Mouse (Mus musculus) cerebellum, adult 2 months (tissue): Measurements from ENCODE around the gene Tgfb3. TPM values are rescaled to one million over a fixed set of nuclear protein-coding genes. Genes with fewer than 3 reads are reported as not detected.

Experiments
- DNase-seq, 2 experiments: peaks; one replicate each; pipeline ENCODE4 v3.0.0; 2021
- H3K27ac ChIP-seq: fragments of 200-500 bp; 2 replicates; pipeline ENCODE4 v1.5.1; 2012; ENCODE audit warnings: low read length, control low read depth, inconsistent platforms; ENCODE audit not compliant: insufficient read depth
- H3K27me3 ChIP-seq: fragments of 200-500 bp; 2 replicates; pipeline ENCODE4 v1.6.1; 2012; ENCODE audit warnings: inconsistent platforms, mild to moderate bottlenecking, low read length, moderate library complexity; ENCODE audit not compliant: control insufficient read depth, insufficient read depth
- H3K4me1 ChIP-seq: fragments of 200-500 bp; 2 replicates; pipeline ENCODE4 v1.6.1; 2011; ENCODE audit warnings: low read length; ENCODE audit not compliant: control insufficient read depth, insufficient read depth
- H3K4me3 ChIP-seq: fragments of 200-500 bp; replicated peaks from 2 replicates; pipeline ENCODE3; 2011; ENCODE audit warnings: mild to moderate bottlenecking, low read depth, low read length, control low read depth; ENCODE audit not compliant: insufficient read depth
- CTCF ChIP-seq: fragments of 200-500 bp; IDR thresholded peaks from 2 replicates; pipeline ENCODE4 v1.5.1; 2011; ENCODE audit warnings: low read depth, mild to moderate bottlenecking, control low read depth, low read length, moderate library complexity, borderline replicate concordance; ENCODE audit not compliant: insufficient read depth
- POLR2A ChIP-seq: fragments of 200-500 bp; IDR thresholded peaks from 2 replicates; pipeline ENCODE4 v1.6.1; 2011; ENCODE audit warnings: low read length, control low read depth, borderline replicate concordance; ENCODE audit not compliant: insufficient read depth
- WGBS: fragments of 180-500 bp; shearing (Covaris S2); methylation state at CpG from one replicate; pipeline ENCODE4 v1.1.7; 2018; 5-methylcytosine and 5-hydroxymethylcytosine counted together
- polyA plus RNA-seq: library from polyadenylated mRNA; depleted of rRNA; stranded (reverse); fragments of >200 nt; gene quantifications from 2 replicates; pipeline ENCODE4 v1.2.3, GENCODE M21; 2012

The Tgfb3 gene
- polyA plus RNA-seq, 1 experiment: 15.7 TPM

GRCm38 (mm10) chr12:86078176-86078552 is 677 bp downstream of the Tgfb3 start:
- H3K4me3 ChIP-seq: peak overlapping the region; percentile 56
- H3K27me3 ChIP-seq: no peaks in the 10 kb centered on the region
- peaks cover 13% of the 10 kb centered on the region for H3K4me1 ChIP-seq
- peak overlapping the region; percentile 65 for H3K27ac ChIP-seq
- no peak for DNase-seq
- TF ChIP-seq POLR2A: no peak
- no peak for TF ChIP-seq CTCF
- WGBS: 30% methylated on average over 9 of the region's 9 CpGs

GRCm38 (mm10) chr12:86077736-86078135 is 1.1 kb downstream of the Tgfb3 start:
- H3K27ac ChIP-seq: peak overlapping the region; percentile 65
- WGBS: 21% methylated on average over 11 of the region's 11 CpGs
- H3K27me3 ChIP-seq: no peaks in the 10 kb centered on the region
- H3K4me3 ChIP-seq: peak overlapping the region; percentile 56
- TF ChIP-seq CTCF (no peak), POLR2A (no peak)
- peak; percentile 57 to 68 for DNase-seq
- peaks cover 13% of the 10 kb centered on the region for H3K4me1 ChIP-seq

- DNase-seq: peak in 1 of 2 experiments; percentile 50
- 21% methylated on average over 8 of the region's 8 CpGs for WGBS
- Histone ChIP-seq H3K4me3 (peak overlapping the region; percentile 56), H3K27me3 (no peaks in the 10 kb centered on the region), H3K4me1 (peaks cover 13% of the 10 kb centered on the region), H3K27ac (peak overlapping the region; percentile 65)
- TF ChIP-seq POLR2A (no peak), CTCF (no peak)
These were observed 1.5 kb downstream of the Tgfb3 start for GRCm38 (mm10) chr12:86077322-86077721.

- Histone ChIP-seq H3K4me3 (peak overlapping the region; percentile 56), H3K27me3 (no peaks in the 10 kb centered on the region), H3K4me1 (peaks cover 13% of the 10 kb centered on the region), H3K27ac (0 out of 2 replicates have a peak overlapping the region, but pooled peaks have one; percentile 6)
- DNase-seq: peak; percentile 79 to 83
- TF ChIP-seq POLR2A (no peak), CTCF (peak; percentile 7; the same call in 1 of the 2 replicates)
- WGBS: 9% methylated on average over 13 of the region's 13 CpGs
These were observed 2.4 kb downstream of the Tgfb3 start for GRCm38 (mm10) chr12:86076321-86076901.

- Histone ChIP-seq H3K4me3 (peak overlapping the region; percentile 56), H3K27ac (no peak overlapping the region), H3K27me3 (no peaks in the 10 kb centered on the region), H3K4me1 (peaks cover 13% of the 10 kb centered on the region)
- peak in 1 of 2 experiments; percentile 30 for DNase-seq
- WGBS: 61% methylated on average over 7 of the region's 7 CpGs
- no peak for TF ChIP-seq CTCF
- no peak for TF ChIP-seq POLR2A
These were observed 3.5 kb downstream of the Tgfb3 start for GRCm38 (mm10) chr12:86075358-86075757.

GRCm38 (mm10) chr12:86074681-86075080 is 4.2 kb downstream of the Tgfb3 start:
- 90% methylated on average over 12 of the region's 12 CpGs for WGBS
- H3K27ac ChIP-seq: no peak overlapping the region
- H3K27me3 ChIP-seq: no peaks in the 10 kb centered on the region
- H3K4me3 ChIP-seq: no peak overlapping the region
- TF ChIP-seq CTCF: no peak
- no peak for TF ChIP-seq POLR2A
- H3K4me1 ChIP-seq: peaks cover 13% of the 10 kb centered on the region
- DNase-seq: no peak

GRCm38 (mm10) chr12:86071432-86071831 is 7.4 kb downstream of the Tgfb3 start:
- Histone ChIP-seq H3K27ac (no peak overlapping the region), H3K4me1 (peaks cover 9% of the 10 kb centered on the region; the same call in 1 of the 2 replicates), H3K27me3 (no peaks in the 10 kb centered on the region), H3K4me3 (no peak overlapping the region)
- DNase-seq: no peak
- TF ChIP-seq CTCF (no peak), POLR2A (no peak)
- WGBS: 56% methylated on average over 6 of the region's 6 CpGs

- no peaks in the 10 kb centered on the region for H3K4me1 ChIP-seq
- no peak for TF ChIP-seq POLR2A
- TF ChIP-seq CTCF: no peak
These were observed 14.0 kb downstream of the Tgfb3 start for GRCm38 (mm10) chr12:86064796-86065195.

More at GRCm38 (mm10) chr12:86064796-86065195, 14.0 kb downstream of the Tgfb3 start:
- Histone ChIP-seq H3K27ac (no peak overlapping the region), H3K27me3 (no peaks in the 10 kb centered on the region), H3K4me3 (no peak overlapping the region)
- no peak for DNase-seq
